Mouse (Mus musculus) forebrain, embryonic 14.5 days (tissue): ENCODE data around the gene Gpr108. TPM values are rescaled to one million over a fixed set of nuclear protein-coding genes. Genes with fewer than 3 reads are reported as not detected.

Experiments
- ATAC-seq: fragments of 200-750 bp; cut with Nextera tagmentation; 2 replicates; pipeline ENCODE4 v1.8.0; 2017; ENCODE audit warnings: mild to moderate bottlenecking, moderate library complexity
- DNase-seq: peaks from one replicate; pipeline ENCODE4 v3.0.0-alpha.2; 2015; ENCODE audit warnings: low spot score
- H3K27ac ChIP-seq: fragments of 300-500 bp; sonication (generic); 2 replicates; pipeline ENCODE4 v1.5.1; 2014; ENCODE audit warnings: low read depth, mild to moderate bottlenecking, control low read depth, low read length, moderate library complexity
- H3K27me3 ChIP-seq: fragments of 300-500 bp; sonication (generic); replicated peaks from 2 replicates; pipeline ENCODE4 v1.6.1; 2014; ENCODE audit warnings: low read length, control low read depth, mixed read lengths; ENCODE audit not compliant: control insufficient read depth, insufficient read depth
- H3K36me3 ChIP-seq: fragments of 300-500 bp; sonication (generic); 2 replicates; pipeline ENCODE4 v1.6.1; 2014; ENCODE audit warnings: low read length, control low read depth; ENCODE audit not compliant: control insufficient read depth, insufficient read depth
- H3K4me1 ChIP-seq: fragments of 300-500 bp; sonication (generic); 2 replicates; pipeline ENCODE4 v1.6.1; 2014; ENCODE audit warnings: antibody characterized with exemption, low read length, control low read depth; ENCODE audit not compliant: control insufficient read depth, insufficient read depth
- H3K4me2 ChIP-seq: fragments of 300-500 bp; sonication (generic); 2 replicates; pipeline ENCODE4 v1.6.1; 2014; ENCODE audit warnings: mild to moderate bottlenecking, control low read depth, low read length
- H3K4me3 ChIP-seq: fragments of 300-500 bp; sonication (generic); 2 replicates; pipeline ENCODE4 v1.5.1; 2014; ENCODE audit warnings: low read depth, low read length, control low read depth
- H3K9ac ChIP-seq: fragments of 300-500 bp; sonication (generic); 2 replicates; pipeline ENCODE4 v1.6.1; 2014; ENCODE audit warnings: mild to moderate bottlenecking, low read length, control low read depth, moderate library complexity
- H3K9me3 ChIP-seq: fragments of 300-500 bp; sonication (generic); replicated peaks from 2 replicates; pipeline ENCODE4 v1.6.1; 2016; ENCODE audit warnings: low read length, control low read depth, mixed read lengths; ENCODE audit not compliant: control insufficient read depth
- WGBS: fragments of 180-500 bp; shearing (Covaris S2); extraction: QIAGEN DNeasy Blood & Tissue Kit; methylation state at CpG from one replicate; pipeline ENCODE4 v1.1.7; 2014; 5-methylcytosine and 5-hydroxymethylcytosine counted together
- polyA plus RNA-seq: library from polyadenylated mRNA; unstranded; fragments of >200 nt; fragmentation: Nextera tagmentation; extraction: Ambion mirVana; gene quantifications from 2 replicates; pipeline ENCODE4 v1.2.1, GENCODE M21; 2014

The Gpr108 gene
- polyA plus RNA-seq, 1 experiment from 2014 or later: 19.6 TPM

DNA sequence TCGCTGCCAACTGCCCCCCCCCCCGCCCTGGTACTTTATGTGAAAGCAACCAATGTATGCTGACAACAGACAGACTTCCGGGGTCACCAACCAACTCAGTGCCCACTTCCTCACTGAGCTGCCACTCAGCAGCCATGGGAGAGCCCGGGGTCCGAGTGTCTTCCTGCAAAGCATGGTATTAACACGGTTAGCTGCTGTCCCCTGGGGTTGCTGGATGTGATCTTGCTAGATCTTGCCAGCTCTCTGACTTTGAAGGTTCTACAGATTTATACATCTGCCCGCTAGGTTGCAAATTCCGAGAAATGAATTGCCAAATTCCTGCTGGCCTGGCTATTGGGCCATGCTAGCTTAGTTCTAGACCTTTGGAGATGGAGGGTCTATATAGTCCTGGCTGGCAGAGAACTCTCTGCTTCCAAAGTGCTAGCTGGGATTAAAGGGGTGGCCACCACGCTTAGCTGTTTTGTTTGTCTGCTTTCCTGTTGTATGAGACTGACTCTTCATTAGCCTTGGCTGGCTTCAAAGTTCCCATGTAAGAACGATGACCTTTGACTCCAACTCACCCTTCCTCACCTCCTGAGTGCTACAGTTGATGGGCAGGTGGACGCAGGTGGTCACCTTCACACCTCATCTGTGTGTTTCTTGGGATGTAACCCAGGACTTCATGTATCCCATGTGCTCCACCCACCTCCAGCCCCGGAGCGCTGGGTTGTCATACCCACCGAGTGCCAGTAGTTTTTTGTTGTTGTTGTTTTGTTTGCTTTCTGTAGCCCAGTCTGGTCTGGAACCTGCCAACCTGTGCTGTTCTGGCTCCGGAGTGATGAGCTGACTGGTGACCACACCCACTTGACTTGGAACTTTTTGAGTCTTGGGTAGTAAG, 18.2 kb downstream of the Gpr108 start:
- Histone ChIP-seq H3K4me3 (no peak overlapping the region), H3K27ac (no peak overlapping the region), H3K36me3 (0 out of 2 replicates have a peak, but pooled peaks cover 6% of the 10 kb centered on the region), H3K9me3 (no peaks in the 10 kb centered on the region), H3K4me1 (no peaks in the 10 kb centered on the region), H3K9ac (no peak overlapping the region), H3K27me3 (no peaks in the 10 kb centered on the region), H3K4me2 (no peak overlapping the region)
- WGBS: 77% methylated on average over 15 of the region's 15 CpGs
- no peak for DNase-seq
- no peak for ATAC-seq

DNA sequence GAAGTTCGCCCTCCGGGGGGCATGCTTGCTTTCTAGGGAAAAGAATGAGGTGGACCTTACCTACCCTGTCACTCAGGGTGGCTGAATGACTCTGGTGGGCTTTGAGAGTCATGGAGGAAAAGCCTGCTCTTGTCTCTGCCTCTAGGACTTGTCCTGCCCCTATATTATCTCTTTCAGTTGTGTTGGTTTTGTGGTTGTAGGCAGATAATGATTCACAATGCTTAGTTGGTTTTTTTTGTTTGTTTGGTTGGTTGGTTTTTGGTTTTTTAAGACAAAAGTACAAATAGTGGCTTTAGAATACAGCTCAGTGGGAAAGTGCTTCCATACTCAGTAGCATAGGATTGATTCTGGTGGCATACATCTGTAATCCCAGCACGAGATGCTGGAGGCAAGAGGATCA, 19.4 kb downstream of the Gpr108 start:
- Histone ChIP-seq H3K9me3 (no peaks in the 10 kb centered on the region), H3K4me3 (no peak overlapping the region), H3K36me3 (no peaks in the 10 kb centered on the region), H3K4me1 (no peaks in the 10 kb centered on the region), H3K27ac (no peak overlapping the region), H3K9ac (no peak overlapping the region), H3K27me3 (no peaks in the 10 kb centered on the region), H3K4me2 (no peak overlapping the region)
- DNase-seq (no peak), ATAC-seq (no peak)
- WGBS: 86% methylated on average over 3 of the region's 3 CpGs

DNA sequence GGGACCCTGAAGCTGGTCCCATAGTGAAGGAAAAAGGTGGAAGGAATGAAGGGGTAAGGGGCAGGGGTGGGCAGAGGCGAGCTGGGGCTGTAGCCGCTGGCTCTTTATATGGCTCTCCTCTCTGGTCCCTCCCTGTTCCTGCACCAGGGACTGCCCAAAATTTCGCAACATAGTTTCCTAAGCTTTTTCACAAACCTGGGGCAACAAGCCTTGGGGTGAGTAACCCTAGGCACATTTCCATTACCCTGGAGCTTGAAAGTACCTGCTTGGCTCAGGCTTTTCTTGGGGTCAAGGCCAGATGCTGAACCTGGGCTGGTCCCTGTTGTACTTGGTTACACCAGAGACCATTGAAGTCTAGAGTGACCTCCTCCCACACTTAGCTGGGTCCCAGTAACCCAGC, 20.2 kb downstream of the Gpr108 start, which contains the start of gene C3:
Gene C3, minus strand, starts transcription at position 123 of the 400 bp plus-strand sequence.
- DNase-seq (no peak), ATAC-seq (no peak)
- Histone ChIP-seq H3K4me3 (no peak within 1 kb of the TSS), H3K36me3 (no peaks in the 10 kb centered on the region), H3K9ac (no peak within 1 kb of the TSS), H3K4me2 (no peak within 1 kb of the TSS), H3K4me1 (no peaks in the 10 kb centered on the region), H3K27me3 (no peaks in the 10 kb centered on the region), H3K9me3 (no peaks in the 10 kb centered on the region), H3K27ac (no peak within 1 kb of the TSS)
- 82% methylated on average over 3 of the region's 3 CpGs for WGBS

DNA sequence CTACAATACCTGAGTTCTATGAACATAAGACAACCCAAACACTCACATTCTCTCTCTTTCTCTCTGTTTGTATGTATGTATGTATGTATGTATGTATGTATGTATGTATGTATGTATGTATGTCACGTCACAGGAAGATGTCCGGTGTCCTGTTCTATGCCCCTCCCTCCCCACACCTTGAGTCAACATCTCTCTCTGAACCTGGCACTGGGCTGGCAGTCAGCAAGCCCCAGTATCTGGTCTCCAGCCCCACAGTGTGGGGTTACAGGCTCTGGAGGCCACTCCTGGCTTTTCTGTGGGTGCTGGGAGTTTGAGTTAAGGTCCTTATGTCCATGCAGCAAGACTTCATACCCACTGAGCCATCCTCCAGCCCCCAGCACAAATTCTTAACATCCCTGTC, 20.8 kb downstream of the Gpr108 start:
- H3K4me3 ChIP-seq: no peak overlapping the region
- H3K4me1 ChIP-seq: no peaks in the 10 kb centered on the region
- H3K9me3 ChIP-seq: no peaks in the 10 kb centered on the region
- H3K27ac ChIP-seq: no peak overlapping the region
- no peak for ATAC-seq
- 90% methylated on average over 2 of the region's 2 CpGs for WGBS
- H3K36me3 ChIP-seq: no peaks in the 10 kb centered on the region
- no peak overlapping the region for H3K4me2 ChIP-seq
- no peak overlapping the region for H3K9ac ChIP-seq
- DNase-seq: no peak
- H3K27me3 ChIP-seq: no peaks in the 10 kb centered on the region

DNA sequence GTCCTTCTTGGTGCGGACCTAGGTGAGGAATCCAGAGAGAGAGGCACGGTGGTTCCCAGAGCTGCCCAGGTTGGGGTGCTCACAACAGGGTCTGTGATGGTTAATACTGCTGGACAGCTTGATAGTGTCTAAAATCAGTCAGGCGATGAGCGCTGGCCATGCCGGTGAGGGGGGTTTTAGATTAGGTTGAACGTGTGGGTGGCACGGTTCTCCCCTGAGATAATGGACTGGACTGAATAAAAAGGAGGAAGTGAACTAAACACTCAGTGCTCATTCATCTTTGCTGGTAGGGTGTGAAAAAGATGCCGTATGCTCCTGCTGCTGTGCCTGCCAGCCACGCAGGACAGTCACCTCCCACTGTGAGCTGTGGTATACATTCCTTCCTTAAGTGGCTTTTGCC, 24.9 kb downstream of the Gpr108 start:
- Histone ChIP-seq H3K9me3 (no peaks in the 10 kb centered on the region), H3K4me2 (no peak overlapping the region), H3K36me3 (no peaks in the 10 kb centered on the region), H3K4me3 (no peak overlapping the region), H3K4me1 (no peaks in the 10 kb centered on the region), H3K27me3 (no peaks in the 10 kb centered on the region), H3K27ac (no peak overlapping the region), H3K9ac (no peak overlapping the region)
- DNase-seq: no peak
- 80% methylated on average over 9 of the region's 9 CpGs for WGBS
- no peak for ATAC-seq

DNA sequence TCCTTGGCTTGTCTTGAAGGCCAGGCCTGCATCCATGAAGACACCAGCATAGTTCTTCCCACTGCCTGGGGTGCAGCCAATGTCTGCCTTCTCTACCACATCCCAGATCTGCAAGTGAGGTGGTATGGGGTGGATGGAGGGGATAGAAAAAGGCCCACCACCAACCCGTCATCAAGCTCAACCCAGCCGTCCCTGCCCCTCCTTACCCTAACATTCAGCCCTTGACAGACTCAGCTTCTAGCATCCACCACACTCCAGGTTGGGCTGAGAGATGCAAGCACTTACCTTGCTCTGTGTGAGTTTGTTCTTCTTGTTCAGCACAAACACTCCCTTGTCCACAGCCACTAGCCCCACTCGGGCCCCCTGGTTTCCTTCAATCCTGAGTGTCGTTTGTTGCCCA, 26.3 kb downstream of the Gpr108 start:
- Histone ChIP-seq H3K27ac (no peak overlapping the region), H3K9ac (no peak overlapping the region), H3K4me1 (no peaks in the 10 kb centered on the region), H3K4me2 (no peak overlapping the region), H3K9me3 (no peaks in the 10 kb centered on the region), H3K36me3 (no peaks in the 10 kb centered on the region), H3K4me3 (no peak overlapping the region), H3K27me3 (no peaks in the 10 kb centered on the region)
- ATAC-seq (no peak), DNase-seq (no peak)
- 81% methylated on average over 4 of the region's 4 CpGs for WGBS

DNA sequence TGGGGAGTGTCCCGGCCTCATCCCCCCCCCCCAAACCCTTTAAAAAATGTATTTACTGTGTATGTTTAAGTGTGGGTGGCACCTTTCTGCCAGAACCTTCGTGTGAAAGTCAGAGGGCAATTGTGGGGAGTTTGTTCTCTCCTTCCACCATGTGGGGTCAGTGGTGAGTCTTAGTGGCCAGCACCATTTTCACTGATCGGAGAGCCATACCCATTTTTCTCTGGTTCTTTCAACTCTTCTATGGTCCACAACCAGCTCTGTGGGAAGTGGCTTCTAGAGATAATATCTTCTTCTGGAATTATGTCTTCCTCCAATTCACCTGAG, 28.4 kb downstream of the Gpr108 start:
- no peak overlapping the region for H3K4me2 ChIP-seq
- WGBS: 25% methylated on average over 3 of the region's 3 CpGs
- peak; percentile 11 for DNase-seq
- no peaks in the 10 kb centered on the region for H3K36me3 ChIP-seq
- no peaks in the 10 kb centered on the region for H3K27me3 ChIP-seq
- H3K9me3 ChIP-seq: no peaks in the 10 kb centered on the region
- no peak for ATAC-seq
- H3K9ac ChIP-seq: no peak overlapping the region
- no peaks in the 10 kb centered on the region for H3K4me1 ChIP-seq
- H3K27ac ChIP-seq: no peak overlapping the region
- H3K4me3 ChIP-seq: no peak overlapping the region

DNA sequence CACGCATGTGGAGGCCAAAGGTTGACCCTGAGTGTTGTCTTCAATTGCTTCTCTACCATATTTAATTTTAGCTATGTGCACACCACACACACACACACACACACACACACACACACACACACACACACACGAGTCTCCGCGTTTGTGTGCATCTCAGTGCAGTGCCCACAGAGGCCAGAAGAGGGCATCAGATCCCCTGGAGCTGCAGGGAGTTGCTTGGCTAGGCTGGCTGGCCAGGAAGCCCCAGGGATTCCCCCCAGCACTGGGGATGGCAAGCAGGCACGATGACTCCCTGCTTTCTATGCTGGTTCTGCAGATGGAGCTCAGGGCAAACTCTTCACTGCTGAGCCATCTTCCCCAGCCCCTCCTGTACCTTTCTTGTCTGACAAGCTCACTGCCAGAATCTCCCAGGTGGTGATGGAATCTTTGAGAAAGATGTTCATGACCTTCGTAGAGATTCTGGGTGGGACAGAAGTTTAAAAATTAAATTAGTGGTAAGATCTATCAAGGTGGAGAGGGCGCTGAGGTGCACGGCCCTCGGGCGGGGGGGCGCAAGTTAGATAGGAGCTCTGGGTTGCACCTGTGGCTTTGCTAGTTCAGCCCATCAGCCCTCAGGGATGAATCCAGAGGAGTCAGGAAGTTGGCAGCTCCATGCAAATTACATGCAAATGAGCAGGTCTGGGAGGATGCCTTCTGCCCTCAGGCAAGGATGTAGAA, 28.9 kb downstream of the Gpr108 start:
- no peaks in the 10 kb centered on the region for H3K36me3 ChIP-seq
- H3K4me3 ChIP-seq: no peak overlapping the region
- no peak overlapping the region for H3K27ac ChIP-seq
- 20% methylated on average over 11 of the region's 11 CpGs for WGBS
- H3K4me2 ChIP-seq: no peak overlapping the region
- no peaks in the 10 kb centered on the region for H3K9me3 ChIP-seq
- H3K9ac ChIP-seq: no peak overlapping the region
- no peaks in the 10 kb centered on the region for H3K4me1 ChIP-seq
- peak; percentile 27; the same call in 1 of the 2 replicates for ATAC-seq
- H3K27me3 ChIP-seq: no peaks in the 10 kb centered on the region
- peak; percentile 62 for DNase-seq

DNA sequence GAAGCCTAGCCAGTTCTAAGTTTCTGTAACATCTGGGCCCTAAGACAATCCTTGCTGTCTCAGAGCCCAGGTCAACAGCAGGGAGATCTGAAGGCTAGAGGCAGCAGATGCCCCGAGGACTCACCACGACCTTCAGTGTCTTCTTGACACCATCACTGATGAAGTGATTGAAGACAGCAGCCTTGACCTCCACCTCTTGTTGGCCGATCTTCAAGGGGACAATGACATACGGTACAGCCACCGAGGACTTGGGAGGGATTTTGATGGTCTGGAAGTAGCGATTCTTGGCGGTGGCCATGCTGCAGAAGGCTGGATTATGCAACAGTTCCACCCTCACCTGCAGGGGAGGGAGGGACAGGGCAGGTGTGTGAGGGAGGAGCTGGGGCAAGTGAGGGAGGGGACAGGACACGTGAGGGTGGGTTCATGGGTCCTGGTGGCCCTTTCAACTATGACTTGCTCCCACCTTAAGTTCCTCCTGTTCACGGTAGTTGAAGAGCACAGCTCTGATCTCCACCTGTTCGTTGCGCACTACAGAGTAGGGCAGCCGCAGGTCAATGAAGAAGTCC, 29.8 kb downstream of the Gpr108 start:
- H3K4me1 ChIP-seq: no peaks in the 10 kb centered on the region
- no peaks in the 10 kb centered on the region for H3K9me3 ChIP-seq
- no peaks in the 10 kb centered on the region for H3K36me3 ChIP-seq
- no peak overlapping the region for H3K9ac ChIP-seq
- no peak overlapping the region for H3K4me2 ChIP-seq
- H3K27me3 ChIP-seq: no peaks in the 10 kb centered on the region
- no peak for ATAC-seq
- H3K27ac ChIP-seq: no peak overlapping the region
- WGBS: 84% methylated on average over 12 of the region's 12 CpGs
- H3K4me3 ChIP-seq: no peak overlapping the region
- no peak for DNase-seq
